Mouse (Mus musculus): ENCODE results near the gene Gm14418.
"Not testable (repeated sequence)": the region's sequence is repeated elsewhere in the genome, so short reads cannot be mapped to it uniquely, and the experiment has no call there.

Gm14418 gene

GRCm38 (mm10) chr2:177398096-177398495 is at the start of gene Gm14418:
Gm14418 (minus strand) TSS chr2:177398320.
- not testable (repeated sequence) for DNase-seq

Data from kidney, adult 8-10 months (tissue).